Mouse (Mus musculus) olfactory bulb, adult 2 months (tissue): ENCODE measurements around the gene Kif1b.
"Not testable (repeated sequence)": the region's sequence is repeated elsewhere in the genome, so short reads cannot be mapped to it uniquely, and the experiment has no call there.

Source experiments
- CTCF ChIP-seq: fragments of 200-500 bp; IDR thresholded peaks from 2 replicates; pipeline ENCODE4 v1.5.1; 2012; ENCODE audit warnings: low read depth, mild to moderate bottlenecking, low read length, moderate library complexity; ENCODE audit not compliant: insufficient read depth
- POLR2A ChIP-seq: fragments of 200-500 bp; IDR thresholded peaks from 2 replicates; pipeline ENCODE4 v1.6.1; 2012; ENCODE audit warnings: mild to moderate bottlenecking, low read depth, low read length, moderate library complexity; ENCODE audit not compliant: insufficient read depth

GRCm38 (mm10) chr4:149211441-149211840 is 96.1 kb downstream of the Kif1b start:
- TF ChIP-seq CTCF, POLR2A: not testable (repeated sequence)
